Mouse (Mus musculus): Measurements from ENCODE around the gene Tmem35b. TPM values are rescaled to one million over a fixed set of nuclear protein-coding genes. Genes with fewer than 3 reads are reported as not detected.

Gene Tmem35b
- polyA plus RNA-seq, 1 experiment from 2014 or later: 27.3 TPM

- H3K36me3 ChIP-seq (ENCODE audit: control insufficient read depth, insufficient read depth, low read length): no peaks in the 10 kb centered on the region
- no peak for ATAC-seq
- no peak overlapping the region for H3K4me2 ChIP-seq (ENCODE audit: low read depth, low read length)
- H3K27me3 ChIP-seq (replicated peaks; ENCODE audit: control insufficient read depth, insufficient read depth, low read length): peaks cover 15% of the 10 kb centered on the region
- WGBS: 61% methylated on average over 8 of the region's 8 CpGs
- H3K9me3 ChIP-seq (ENCODE audit: control insufficient read depth, low read length): no peaks in the 10 kb centered on the region
- H3K9ac ChIP-seq (ENCODE audit: low read depth, low read length): no peak overlapping the region
- H3K27ac ChIP-seq (ENCODE audit: low read length): no peak overlapping the region
- peaks cover 6% of the 10 kb centered on the region; the same call in 1 of the 2 replicates for H3K4me1 ChIP-seq (ENCODE audit: control insufficient read depth, insufficient read depth, low read length)
- no peak overlapping the region for H3K4me3 ChIP-seq (ENCODE audit: low read length)
Measured at GRCm38 (mm10) chr4:127163926-127164325, 40.4 kb downstream of the Tmem35b start.

DNA sequence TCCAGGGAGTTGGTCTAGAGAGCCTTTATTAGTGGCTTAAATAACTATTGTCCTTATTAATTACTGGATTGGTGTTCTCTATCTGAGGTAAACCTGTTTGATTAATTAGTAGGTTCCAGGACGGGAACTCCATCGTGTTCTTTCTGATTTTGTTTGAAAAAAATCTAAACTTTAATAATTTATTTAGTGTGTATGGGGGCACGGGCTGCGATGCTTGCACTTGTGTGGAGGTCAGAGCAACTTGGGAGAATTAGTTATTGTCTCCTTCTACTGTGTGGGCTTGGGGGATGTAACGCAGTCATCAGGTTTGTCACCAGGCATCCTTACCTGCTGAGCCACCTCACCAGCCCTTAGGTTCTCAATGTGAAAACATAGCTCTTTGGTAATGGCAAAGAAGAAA is 43.6 kb downstream of the Tmem35b start:
- Histone ChIP-seq H3K9ac (ENCODE audit: low read depth, low read length) (no peak overlapping the region), H3K27ac (ENCODE audit: low read length) (no peak overlapping the region), H3K4me2 (ENCODE audit: low read depth, low read length) (no peak overlapping the region), H3K27me3 (replicated peaks; ENCODE audit: control insufficient read depth, insufficient read depth, low read length) (peaks cover 29% of the 10 kb centered on the region), H3K36me3 (ENCODE audit: control insufficient read depth, insufficient read depth, low read length) (no peaks in the 10 kb centered on the region), H3K4me1 (ENCODE audit: control insufficient read depth, insufficient read depth, low read length) (peaks cover 12% of the 10 kb centered on the region; the same call in 1 of the 2 replicates), H3K9me3 (ENCODE audit: control insufficient read depth, low read length) (no peaks in the 10 kb centered on the region), H3K4me3 (ENCODE audit: low read length) (no peak overlapping the region)
- ATAC-seq: no peak
- WGBS: 64% methylated on average over 5 of the region's 5 CpGs

- Histone ChIP-seq H3K36me3 (ENCODE audit: control insufficient read depth, insufficient read depth, low read length) (no peaks in the 10 kb centered on the region), H3K4me2 (ENCODE audit: low read depth, low read length) (peak overlapping the region; percentile 99), H3K4me3 (ENCODE audit: low read length) (no peak overlapping the region; the same call in 1 of the 2 replicates), H3K9ac (ENCODE audit: low read depth, low read length) (no peak overlapping the region), H3K27me3 (replicated peaks; ENCODE audit: control insufficient read depth, insufficient read depth, low read length) (peaks cover 31% of the 10 kb centered on the region), H3K4me1 (ENCODE audit: control insufficient read depth, insufficient read depth, low read length) (peaks cover 12% of the 10 kb centered on the region; the same call in 1 of the 2 replicates), H3K9me3 (ENCODE audit: control insufficient read depth, low read length) (no peaks in the 10 kb centered on the region), H3K27ac (ENCODE audit: low read length) (no peak overlapping the region)
- ATAC-seq: no peak
- 19% methylated on average over 8 of the region's 8 CpGs for WGBS
Measured at GRCm38 (mm10) chr4:127167731-127168130, 44.2 kb downstream of the Tmem35b start.

DNA sequence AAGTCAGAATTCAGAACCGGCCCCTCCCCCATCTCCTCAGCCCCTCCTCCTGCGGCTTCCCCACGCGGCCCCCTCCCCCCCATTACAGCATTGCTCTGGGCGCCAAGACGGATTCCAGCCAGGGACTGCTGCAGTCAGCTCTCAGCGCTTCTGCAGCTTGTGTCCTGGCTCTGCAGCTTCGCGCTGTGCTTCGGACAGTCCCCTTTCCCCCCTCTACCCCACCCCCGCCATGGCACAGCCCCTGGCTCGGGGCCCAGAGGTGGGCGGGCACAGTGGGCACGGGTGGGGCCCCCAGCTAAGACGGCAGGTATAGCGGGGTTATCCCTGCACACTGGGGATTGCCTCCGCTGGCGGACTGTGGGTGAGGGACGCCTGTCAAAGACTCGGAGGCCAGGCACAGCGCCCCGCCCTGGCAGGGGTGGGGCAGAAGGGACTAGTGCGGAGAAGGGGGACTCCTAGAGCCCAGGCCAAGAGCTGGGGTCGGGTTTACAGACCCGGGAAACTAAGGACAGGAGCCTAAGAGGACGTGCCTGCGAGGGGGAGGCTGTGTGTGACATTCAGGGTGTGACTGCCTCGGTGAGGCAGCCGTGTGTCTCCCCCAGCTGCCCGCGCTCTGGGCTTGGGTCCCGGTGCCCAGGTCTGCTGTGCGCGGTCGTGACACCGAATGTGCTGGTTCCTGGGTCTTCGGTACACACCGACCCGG is 44.9 kb downstream of the Tmem35b start:
- peak overlapping the region; percentile 71 for H3K9ac ChIP-seq (ENCODE audit: low read depth, low read length)
- H3K27ac ChIP-seq (ENCODE audit: low read length): no peak overlapping the region
- H3K27me3 ChIP-seq (replicated peaks; ENCODE audit: control insufficient read depth, insufficient read depth, low read length): peaks cover 33% of the 10 kb centered on the region
- peak; percentile 80 for ATAC-seq
- WGBS: 0% methylated on average over 39 of the region's 39 CpGs
- H3K9me3 ChIP-seq (ENCODE audit: control insufficient read depth, low read length): no peaks in the 10 kb centered on the region
- peaks cover 12% of the 10 kb centered on the region; the same call in 1 of the 2 replicates for H3K4me1 ChIP-seq (ENCODE audit: control insufficient read depth, insufficient read depth, low read length)
- peak overlapping the region; percentile 75 for H3K4me3 ChIP-seq (ENCODE audit: low read length)
- no peaks in the 10 kb centered on the region for H3K36me3 ChIP-seq (ENCODE audit: control insufficient read depth, insufficient read depth, low read length)
- H3K4me2 ChIP-seq (ENCODE audit: low read depth, low read length): peak overlapping the region; percentile 99

- H3K9me3 ChIP-seq (ENCODE audit: control insufficient read depth, low read length): no peaks in the 10 kb centered on the region
- H3K4me3 ChIP-seq (ENCODE audit: low read length): peak within 1 kb of the TSS; percentile 75
- peaks cover 33% of the 10 kb centered on the region for H3K27me3 ChIP-seq (replicated peaks; ENCODE audit: control insufficient read depth, insufficient read depth, low read length)
- peak within 1 kb of the TSS; percentile 99 for H3K4me2 ChIP-seq (ENCODE audit: low read depth, low read length)
- peaks cover 12% of the 10 kb centered on the region; the same call in 1 of the 2 replicates for H3K4me1 ChIP-seq (ENCODE audit: control insufficient read depth, insufficient read depth, low read length)
- H3K27ac ChIP-seq (ENCODE audit: low read length): no peak within 1 kb of the TSS; the same call in 1 of the 2 replicates
- H3K9ac ChIP-seq (ENCODE audit: low read depth, low read length): peak within 1 kb of the TSS; percentile 71
- WGBS: under 1% methylated on average over 53 of the region's 67 CpGs
- no peaks in the 10 kb centered on the region for H3K36me3 ChIP-seq (ENCODE audit: control insufficient read depth, insufficient read depth, low read length)
- ATAC-seq: peak; percentile 77
Measured at GRCm38 (mm10) chr4:127168914-127169345, 45.4 kb downstream of the Tmem35b start, which contains the start of gene Dlgap3. Gene Dlgap3, plus strand, starts transcription at chr4:127169204.

GRCm38 (mm10) chr4:127169346-127170221 is 46.1 kb downstream of the Tmem35b start:
- WGBS: 2% methylated on average over 49 of the region's 51 CpGs
- H3K27ac ChIP-seq (ENCODE audit: low read length): no peak overlapping the region; the same call in 1 of the 2 replicates
- peaks cover 12% of the 10 kb centered on the region; the same call in 1 of the 2 replicates for H3K4me1 ChIP-seq (ENCODE audit: control insufficient read depth, insufficient read depth, low read length)
- H3K4me2 ChIP-seq (ENCODE audit: low read depth, low read length): peak overlapping the region; percentile 99
- H3K4me3 ChIP-seq (ENCODE audit: low read length): peak overlapping the region; percentile 75
- peak; percentile 66 for ATAC-seq
- H3K27me3 ChIP-seq (replicated peaks; ENCODE audit: control insufficient read depth, insufficient read depth, low read length): peaks cover 31% of the 10 kb centered on the region
- no peaks in the 10 kb centered on the region for H3K36me3 ChIP-seq (ENCODE audit: control insufficient read depth, insufficient read depth, low read length)
- H3K9ac ChIP-seq (ENCODE audit: low read depth, low read length): peak overlapping the region; percentile 71
- H3K9me3 ChIP-seq (ENCODE audit: control insufficient read depth, low read length): no peaks in the 10 kb centered on the region

DNA sequence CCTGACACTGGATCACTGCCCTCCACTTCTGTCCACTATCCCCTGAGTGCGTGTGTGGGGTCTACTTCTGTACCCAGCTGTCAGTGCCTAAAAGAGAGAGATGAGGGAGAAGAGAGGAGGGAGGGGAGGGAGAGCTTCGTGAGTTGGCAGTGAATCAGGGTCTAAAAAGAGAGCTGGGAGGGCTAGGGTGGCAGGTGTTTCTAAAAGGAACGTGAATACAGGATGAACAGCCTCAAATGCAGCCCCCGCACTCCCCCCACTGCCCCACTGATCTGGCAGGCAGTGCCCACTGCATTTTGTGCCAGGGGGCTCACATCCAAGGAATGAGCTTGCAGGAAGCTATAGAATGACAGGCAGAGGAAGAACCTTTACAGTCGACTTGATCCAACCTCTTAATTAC is 47.4 kb downstream of the Tmem35b start:
- Histone ChIP-seq H3K27me3 (replicated peaks; ENCODE audit: control insufficient read depth, insufficient read depth, low read length) (peaks cover 31% of the 10 kb centered on the region), H3K9me3 (ENCODE audit: control insufficient read depth, low read length) (no peaks in the 10 kb centered on the region), H3K4me2 (ENCODE audit: low read depth, low read length) (no peak overlapping the region), H3K36me3 (ENCODE audit: control insufficient read depth, insufficient read depth, low read length) (no peaks in the 10 kb centered on the region), H3K4me3 (ENCODE audit: low read length) (no peak overlapping the region), H3K27ac (ENCODE audit: low read length) (no peak overlapping the region), H3K4me1 (ENCODE audit: control insufficient read depth, insufficient read depth, low read length) (peaks cover 12% of the 10 kb centered on the region; the same call in 1 of the 2 replicates), H3K9ac (ENCODE audit: low read depth, low read length) (no peak overlapping the region)
- 57% methylated on average over 5 of the region's 5 CpGs for WGBS
- no peak for ATAC-seq

DNA sequence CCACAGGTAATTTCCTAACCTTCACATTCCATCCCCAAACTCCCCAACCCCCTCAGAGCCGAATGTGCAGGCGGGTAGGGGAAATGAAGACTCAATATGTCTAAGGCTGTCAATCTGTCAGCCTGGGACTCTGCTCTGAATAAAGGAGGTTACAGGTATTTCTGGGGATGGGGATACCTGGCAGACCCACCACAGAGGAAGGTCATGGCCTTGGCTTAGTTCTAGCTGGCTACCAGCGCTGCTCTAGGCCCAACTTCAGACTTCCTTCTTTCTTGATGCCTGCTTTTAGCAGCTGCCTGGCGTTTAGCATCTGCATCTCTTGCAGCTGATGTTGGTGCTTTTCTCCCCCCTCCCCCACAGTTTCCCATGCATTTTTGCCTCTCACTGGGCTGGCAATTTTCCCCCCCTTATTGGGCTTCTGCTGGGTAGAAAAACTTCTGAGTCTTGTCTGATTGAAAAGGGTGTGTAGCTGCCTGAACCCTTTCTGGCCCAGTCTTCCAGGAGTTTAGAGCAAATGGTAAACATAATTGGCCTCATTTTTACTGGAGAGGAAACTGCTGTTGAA is 47.9 kb downstream of the Tmem35b start:
- peaks cover 31% of the 10 kb centered on the region for H3K27me3 ChIP-seq (replicated peaks; ENCODE audit: control insufficient read depth, insufficient read depth, low read length)
- 55% methylated on average over 4 of the region's 4 CpGs for WGBS
- peaks cover 12% of the 10 kb centered on the region; the same call in 1 of the 2 replicates for H3K4me1 ChIP-seq (ENCODE audit: control insufficient read depth, insufficient read depth, low read length)
- H3K4me2 ChIP-seq (ENCODE audit: low read depth, low read length): no peak overlapping the region
- no peak overlapping the region for H3K27ac ChIP-seq (ENCODE audit: low read length)
- no peak for ATAC-seq
- H3K9me3 ChIP-seq (ENCODE audit: control insufficient read depth, low read length): no peaks in the 10 kb centered on the region
- no peaks in the 10 kb centered on the region for H3K36me3 ChIP-seq (ENCODE audit: control insufficient read depth, insufficient read depth, low read length)
- no peak overlapping the region for H3K4me3 ChIP-seq (ENCODE audit: low read length)
- H3K9ac ChIP-seq (ENCODE audit: low read depth, low read length): no peak overlapping the region

GRCm38 (mm10) chr4:127172119-127172518 is 48.6 kb downstream of the Tmem35b start:
- Histone ChIP-seq H3K4me1 (ENCODE audit: control insufficient read depth, insufficient read depth, low read length) (peaks cover 12% of the 10 kb centered on the region; the same call in 1 of the 2 replicates), H3K27me3 (replicated peaks; ENCODE audit: control insufficient read depth, insufficient read depth, low read length) (peaks cover 31% of the 10 kb centered on the region), H3K9ac (ENCODE audit: low read depth, low read length) (no peak overlapping the region), H3K27ac (ENCODE audit: low read length) (no peak overlapping the region), H3K36me3 (ENCODE audit: control insufficient read depth, insufficient read depth, low read length) (no peaks in the 10 kb centered on the region), H3K4me3 (ENCODE audit: low read length) (no peak overlapping the region), H3K9me3 (ENCODE audit: control insufficient read depth, low read length) (no peaks in the 10 kb centered on the region), H3K4me2 (ENCODE audit: low read depth, low read length) (no peak overlapping the region)
- WGBS: 20% methylated on average over 7 of the region's 7 CpGs
- no peak for ATAC-seq
